Mouse (Mus musculus) C2C12 (cell line): Measurements from ENCODE around the gene Pkp4.

Experiments
- CEBPB ChIP-seq: IDR thresholded peaks from one replicate; pipeline ENCODE4 v1.6.1; 2011; ENCODE audit warnings: low read depth, mild to moderate bottlenecking, control low read depth, moderate library complexity
- CTCF ChIP-seq: IDR thresholded peaks from one replicate; pipeline ENCODE4 v1.5.1; 2011; ENCODE audit not compliant: control insufficient read depth, insufficient read depth, insufficient read length
- MAX ChIP-seq: IDR thresholded peaks from one replicate; pipeline ENCODE4 v1.6.1; 2011; ENCODE audit warnings: mild to moderate bottlenecking, control low read depth
- MYOG ChIP-seq: IDR thresholded peaks from one replicate; pipeline ENCODE4 v1.6.1; 2011; ENCODE audit not compliant: control insufficient read depth, insufficient read length; ENCODE audit errors: extremely low read depth
- USF1 ChIP-seq: IDR thresholded peaks from one replicate; pipeline ENCODE4 v1.6.1; 2011; ENCODE audit warnings: low read depth, mild to moderate bottlenecking, control low read depth, moderate library complexity

GRCm38 (mm10) chr2:59351303-59352099 is 190.9 kb downstream of the Pkp4 start:
- TF ChIP-seq CTCF (no peak), MAX (no peak), USF1 (no peak), CEBPB (no peak), MYOG (no peak)
